Mouse (Mus musculus) lung, adult 2 months (tissue): Measurements from ENCODE around the gene Pheta1.

Experiments
- CTCF ChIP-seq: fragments of 200-500 bp; IDR thresholded peaks from 2 replicates; pipeline ENCODE4 v1.5.1; 2011; ENCODE audit warnings: mild to moderate bottlenecking, low read length, control low read depth; ENCODE audit not compliant: insufficient read depth
- POLR2A ChIP-seq: fragments of 200-500 bp; IDR thresholded peaks from 2 replicates; pipeline ENCODE4 v1.6.1; 2011; ENCODE audit warnings: low read depth, mild to moderate bottlenecking, control low read depth, low read length, borderline replicate concordance; ENCODE audit errors: extremely low read depth

GRCm38 (mm10) chr5:121824121-121824520 lies 24.7 kb upstream of the Pheta1 start:
- TF ChIP-seq CTCF (no peak), POLR2A (no peak)
